In genomic region chr4:114666979-114667328, GRCm38 (mm10) we compare ENCODE assay signal across 8 mouse cellular contexts.
DNase-seq lines count a peak whose midpoint lies in the region; ATAC-seq and TF ChIP-seq lines count a peak whose summit lies in the region.

No protein-coding gene starts in this region.

- peak overlapping the region; percentile 12; the same call in 1 of the 2 replicates for H3K9ac ChIP-seq in ES-Bruce4 (ENCODE audit: low read depth, poor library complexity, severe bottlenecking)
- no peak overlapping the region for H3K9ac ChIP-seq in hindbrain, embryonic 11.5 days (ENCODE audit: low read depth, low read length)
- no peak overlapping the region for H3K9ac ChIP-seq in liver, postnatal 0 days (replicated peaks)

- peak; percentile 8; the same call in 1 of the 2 replicates for ATAC-seq in hindbrain, embryonic 11.5 days (ENCODE audit: low FRiP score)
- ATAC-seq in liver, postnatal 0 days, result no peak
- ATAC-seq in megakaryocyte, adult 5-6 weeks (ENCODE audit: poor library complexity, severe bottlenecking), result no peak

- no peak for TF ChIP-seq POLR2A in ES-Bruce4 (IDR thresholded peaks at IDR 0.05; ENCODE audit: insufficient read depth, low read length)

- H3K27ac ChIP-seq in heart, embryonic 10.5 days, result 0 out of 2 replicates have a peak overlapping the region, but pooled peaks have one; percentile 3
- no peak overlapping the region for H3K27ac ChIP-seq in ES-Bruce4 (ENCODE audit: insufficient read depth, low read length)
- no peak overlapping the region for H3K27ac ChIP-seq in hindbrain, embryonic 11.5 days (ENCODE audit: low read depth, low read length)
- H3K27ac ChIP-seq in liver, postnatal 0 days (ENCODE audit: low read depth), result no peak overlapping the region

- peaks cover 17% of the 10 kb centered on the region for H3K4me1 ChIP-seq in heart, embryonic 10.5 days
- no peaks in the 10 kb centered on the region for H3K4me1 ChIP-seq in ES-Bruce4 (ENCODE audit: control insufficient read depth, insufficient read depth, low read length)
- 0 out of 2 replicates have a peak, but pooled peaks cover 3% of the 10 kb centered on the region for H3K4me1 ChIP-seq in hindbrain, embryonic 11.5 days (replicated peaks; ENCODE audit: control insufficient read depth, insufficient read depth, low read length)
- 0 out of 2 replicates have a peak, but pooled peaks cover 3% of the 10 kb centered on the region for H3K4me1 ChIP-seq in liver, postnatal 0 days (ENCODE audit: insufficient read depth)

- 4% methylated on average over 12 of the region's 13 CpGs for WGBS in heart, embryonic 10.5 days
- WGBS in hindbrain, embryonic 11.5 days, result 3% methylated on average over 13 of the region's 13 CpGs
- WGBS in liver, postnatal 0 days (ENCODE audit: insufficient replicate concordance), result 26% methylated on average over 10 of the region's 13 CpGs

- no peak for DNase-seq in heart, embryonic 10.5 days (ENCODE audit: low spot score)
- DNase-seq in heart, adult 18-20 months, result no peak
- no peak for DNase-seq in hindbrain, embryonic 11.5 days (ENCODE audit: low spot score)
- DNase-seq in liver, postnatal 0 days, result no peak
- DNase-seq in left cerebral cortex, adult 8-10 months (ENCODE audit: low spot score in 2 of 2), result no peak
- no peak for DNase-seq in frontal cortex, adult 2 months (ENCODE audit: extremely low spot score in 1 of 2, low spot score in 1 of 2)

- H3K27me3 ChIP-seq in heart, embryonic 10.5 days (ENCODE audit: insufficient read depth, poor library complexity, severe bottlenecking), result peaks cover 97% of the 10 kb centered on the region
- H3K27me3 ChIP-seq in ES-Bruce4 (ENCODE audit: control insufficient read depth, insufficient read depth, low read length, poor library complexity, severe bottlenecking), result no peaks in the 10 kb centered on the region
- H3K27me3 ChIP-seq in hindbrain, embryonic 11.5 days (ENCODE audit: control insufficient read depth, insufficient read depth, low read length), result peaks cover 38% of the 10 kb centered on the region
- peaks cover 38% of the 10 kb centered on the region for H3K27me3 ChIP-seq in liver, postnatal 0 days (ENCODE audit: insufficient read depth, low read length)

- H3K9me3 ChIP-seq in heart, embryonic 10.5 days, result no peaks in the 10 kb centered on the region
- H3K9me3 ChIP-seq in ES-Bruce4 (replicated peaks; ENCODE audit: control insufficient read depth, insufficient read depth, low read length, poor library complexity, severe bottlenecking), result no peaks in the 10 kb centered on the region
- H3K9me3 ChIP-seq in hindbrain, embryonic 11.5 days (ENCODE audit: control insufficient read depth, low read length), result no peaks in the 10 kb centered on the region
- H3K9me3 ChIP-seq in liver, postnatal 0 days (ENCODE audit: low read length), result no peaks in the 10 kb centered on the region

- H3K4me3 ChIP-seq in heart, embryonic 10.5 days, result peak overlapping the region; percentile 54
- peak overlapping the region; percentile 20 for H3K4me3 ChIP-seq in ES-Bruce4 (ENCODE audit: low read depth, low read length)
- peak overlapping the region; percentile 13; the same call in 1 of the 2 replicates for H3K4me3 ChIP-seq in hindbrain, embryonic 11.5 days (ENCODE audit: low read depth, low read length)
- no peak overlapping the region for H3K4me3 ChIP-seq in liver, postnatal 0 days (ENCODE audit: low read depth, low read length)

- TF ChIP-seq EP300 in ES-Bruce4 (IDR thresholded peaks at IDR 0.05; ENCODE audit: insufficient read depth, low read depth, low read length), result no peak
- TF ChIP-seq EP300 in liver, postnatal 0 days (IDR thresholded peaks at IDR 0.05; ENCODE audit: low read depth), result no peak

- peak; percentile 46 for TF ChIP-seq CTCF in ES-Bruce4 (IDR thresholded peaks at IDR 0.05; ENCODE audit: low read depth, low read length)
- TF ChIP-seq CTCF in liver, postnatal 0 days (IDR thresholded peaks at IDR 0.05; ENCODE audit: low read depth), result 0 out of 2 replicates have a peak, but pooled peaks have one; percentile 16

- 0 out of 2 replicates have a peak overlapping the region, but pooled peaks have one; percentile 30 for H3K4me2 ChIP-seq in hindbrain, embryonic 11.5 days (replicated peaks; ENCODE audit: low read depth, low read length)
- H3K4me2 ChIP-seq in liver, postnatal 0 days (ENCODE audit: low read depth, low read length), result peak overlapping the region; percentile 39; the same call in 1 of the 2 replicates

- no peaks in the 10 kb centered on the region for H3K36me3 ChIP-seq in heart, embryonic 10.5 days
- no peaks in the 10 kb centered on the region for H3K36me3 ChIP-seq in ES-Bruce4 (ENCODE audit: control insufficient read depth, insufficient read depth, low read length, poor library complexity, severe bottlenecking)
- H3K36me3 ChIP-seq in hindbrain, embryonic 11.5 days (ENCODE audit: control insufficient read depth, insufficient read depth, low read length), result no peaks in the 10 kb centered on the region
- H3K36me3 ChIP-seq in liver, postnatal 0 days (replicated peaks; ENCODE audit: insufficient read depth, low read length), result no peaks in the 10 kb centered on the region
